Mouse (Mus musculus): Measurements from ENCODE around the gene Ppm1k. TPM values are rescaled to one million over a fixed set of nuclear protein-coding genes. Genes with fewer than 3 reads are reported as not detected.
A peak's percentile ranks its signal among the peaks of the same experiment; 100 is the strongest.

The Ppm1k gene
- 8.4 and 9.4 TPM in 2 replicates for polyA plus RNA-seq (2014; fragmentation: Nextera tagmentation; extraction: Ambion mirVana)

- ATAC-seq (ENCODE audit: low read depth), result peak; percentile 98
- Histone ChIP-seq H3K4me1 (ENCODE audit: control insufficient read depth, insufficient read depth, low read length) (peaks cover 8% of the 10 kb centered on the region), H3K9me3 (ENCODE audit: control insufficient read depth, low read length) (no peaks in the 10 kb centered on the region), H3K27ac (ENCODE audit: low read depth, low read length) (peak within 1 kb of the TSS; percentile 72), H3K4me3 (ENCODE audit: low read depth, low read length) (peak within 1 kb of the TSS; percentile 77), H3K9ac (replicated peaks; ENCODE audit: low read depth, low read length) (peak within 1 kb of the TSS; percentile 74), H3K4me2 (ENCODE audit: low read depth, low read length) (peak within 1 kb of the TSS; percentile 62), H3K36me3 (ENCODE audit: control insufficient read depth, insufficient read depth, low read length) (no peaks in the 10 kb centered on the region), H3K27me3 (ENCODE audit: control insufficient read depth, insufficient read depth, low read length) (no peaks in the 10 kb centered on the region)
- 2% methylated on average over 24 of the region's 24 CpGs for WGBS
These were observed at the start of gene Ppm1k for GRCm38 (mm10) chr6:57535386-57535936. TSS of gene Ppm1k (minus strand) at chr6:57535468.

GRCm38 (mm10) chr6:57582356-57582755, 47.1 kb upstream of the Ppm1k start:
- Histone ChIP-seq H3K4me1 (ENCODE audit: control insufficient read depth, insufficient read depth, low read length) (no peaks in the 10 kb centered on the region), H3K9me3 (ENCODE audit: control insufficient read depth, low read length) (no peaks in the 10 kb centered on the region), H3K9ac (replicated peaks; ENCODE audit: low read depth, low read length) (no peak overlapping the region), H3K4me2 (ENCODE audit: low read depth, low read length) (no peak overlapping the region), H3K27me3 (ENCODE audit: control insufficient read depth, insufficient read depth, low read length) (no peaks in the 10 kb centered on the region), H3K4me3 (ENCODE audit: low read depth, low read length) (no peak overlapping the region), H3K36me3 (ENCODE audit: control insufficient read depth, insufficient read depth, low read length) (no peaks in the 10 kb centered on the region), H3K27ac (ENCODE audit: low read depth, low read length) (no peak overlapping the region)
- ATAC-seq (ENCODE audit: low read depth), result no peak
- 77% methylated on average over 4 of the region's 4 CpGs for WGBS

- Histone ChIP-seq H3K27ac (ENCODE audit: low read depth, low read length) (no peak overlapping the region), H3K4me3 (ENCODE audit: low read depth, low read length) (no peak overlapping the region)
- WGBS, result 87% methylated on average over 12 of the region's 12 CpGs
These were observed 46.3 kb upstream of the Ppm1k start for GRCm38 (mm10) chr6:57581595-57581994.

GRCm38 (mm10) chr6:57580881-57581548, 45.7 kb upstream of the Ppm1k start, which contains the start of gene Herc6:
TSS of gene Herc6 (plus strand) at chr6:57581000.
- Histone ChIP-seq H3K27ac (ENCODE audit: low read depth, low read length) (no peak within 1 kb of the TSS), H3K27me3 (ENCODE audit: control insufficient read depth, insufficient read depth, low read length) (no peaks in the 10 kb centered on the region), H3K4me2 (ENCODE audit: low read depth, low read length) (peak within 1 kb of the TSS; percentile 53), H3K4me1 (ENCODE audit: control insufficient read depth, insufficient read depth, low read length) (no peaks in the 10 kb centered on the region), H3K9ac (replicated peaks; ENCODE audit: low read depth, low read length) (peak within 1 kb of the TSS; percentile 44), H3K4me3 (ENCODE audit: low read depth, low read length) (peak within 1 kb of the TSS; percentile 33), H3K9me3 (ENCODE audit: control insufficient read depth, low read length) (no peaks in the 10 kb centered on the region), H3K36me3 (ENCODE audit: control insufficient read depth, insufficient read depth, low read length) (no peaks in the 10 kb centered on the region)
- 3% methylated on average over 16 of the region's 16 CpGs for WGBS
- ATAC-seq (ENCODE audit: low read depth), result peak; percentile 78

More at GRCm38 (mm10) chr6:57581595-57581994, 46.3 kb upstream of the Ppm1k start:
- Histone ChIP-seq H3K4me2 (ENCODE audit: low read depth, low read length) (peak overlapping the region; percentile 53; the same call in 1 of the 2 replicates), H3K27me3 (ENCODE audit: control insufficient read depth, insufficient read depth, low read length) (no peaks in the 10 kb centered on the region), H3K9ac (replicated peaks; ENCODE audit: low read depth, low read length) (no peak overlapping the region), H3K4me1 (ENCODE audit: control insufficient read depth, insufficient read depth, low read length) (no peaks in the 10 kb centered on the region), H3K36me3 (ENCODE audit: control insufficient read depth, insufficient read depth, low read length) (no peaks in the 10 kb centered on the region), H3K9me3 (ENCODE audit: control insufficient read depth, low read length) (no peaks in the 10 kb centered on the region)
- no peak for ATAC-seq (ENCODE audit: low read depth)

- ATAC-seq (ENCODE audit: low read depth), result no peak
- no peaks in the 10 kb centered on the region for H3K9me3 ChIP-seq (ENCODE audit: control insufficient read depth, low read length)
- H3K27ac ChIP-seq (ENCODE audit: low read depth, low read length), result no peak overlapping the region
- no peaks in the 10 kb centered on the region for H3K36me3 ChIP-seq (ENCODE audit: control insufficient read depth, insufficient read depth, low read length)
- H3K4me3 ChIP-seq (ENCODE audit: low read depth, low read length), result no peak overlapping the region
- no peaks in the 10 kb centered on the region for H3K27me3 ChIP-seq (ENCODE audit: control insufficient read depth, insufficient read depth, low read length)
- no peak overlapping the region for H3K4me2 ChIP-seq (ENCODE audit: low read depth, low read length)
- H3K4me1 ChIP-seq (ENCODE audit: control insufficient read depth, insufficient read depth, low read length), result no peaks in the 10 kb centered on the region
- H3K9ac ChIP-seq (replicated peaks; ENCODE audit: low read depth, low read length), result no peak overlapping the region
These were observed 36.3 kb upstream of the Ppm1k start for GRCm38 (mm10) chr6:57571587-57571986.

GRCm38 (mm10) chr6:57570170-57570974, 35.1 kb upstream of the Ppm1k start:
- H3K9ac ChIP-seq (replicated peaks; ENCODE audit: low read depth, low read length), result no peak overlapping the region
- no peaks in the 10 kb centered on the region for H3K36me3 ChIP-seq (ENCODE audit: control insufficient read depth, insufficient read depth, low read length)
- no peak overlapping the region for H3K4me2 ChIP-seq (ENCODE audit: low read depth, low read length)
- peak; percentile 87; the same call in 1 of the 2 replicates for ATAC-seq (ENCODE audit: low read depth)
- WGBS, result 14% methylated on average over 6 of the region's 6 CpGs
- no peak overlapping the region for H3K4me3 ChIP-seq (ENCODE audit: low read depth, low read length)
- H3K9me3 ChIP-seq (ENCODE audit: control insufficient read depth, low read length), result no peaks in the 10 kb centered on the region
- H3K27me3 ChIP-seq (ENCODE audit: control insufficient read depth, insufficient read depth, low read length), result no peaks in the 10 kb centered on the region
- no peak overlapping the region for H3K27ac ChIP-seq (ENCODE audit: low read depth, low read length)
- no peaks in the 10 kb centered on the region for H3K4me1 ChIP-seq (ENCODE audit: control insufficient read depth, insufficient read depth, low read length)

- no peaks in the 10 kb centered on the region for H3K4me1 ChIP-seq (ENCODE audit: control insufficient read depth, insufficient read depth, low read length)
- no peak overlapping the region for H3K9ac ChIP-seq (replicated peaks; ENCODE audit: low read depth, low read length)
- no peaks in the 10 kb centered on the region for H3K9me3 ChIP-seq (ENCODE audit: control insufficient read depth, low read length)
- ATAC-seq (ENCODE audit: low read depth), result no peak
- 88% methylated on average over 2 of the region's 2 CpGs for WGBS
- no peak overlapping the region for H3K27ac ChIP-seq (ENCODE audit: low read depth, low read length)
- H3K36me3 ChIP-seq (ENCODE audit: control insufficient read depth, insufficient read depth, low read length), result no peaks in the 10 kb centered on the region
- H3K4me2 ChIP-seq (ENCODE audit: low read depth, low read length), result no peak overlapping the region
- H3K4me3 ChIP-seq (ENCODE audit: low read depth, low read length), result no peak overlapping the region
- H3K27me3 ChIP-seq (ENCODE audit: control insufficient read depth, insufficient read depth, low read length), result no peaks in the 10 kb centered on the region
These were observed 32.4 kb upstream of the Ppm1k start for GRCm38 (mm10) chr6:57567630-57568029.

GRCm38 (mm10) chr6:57565452-57565851, 30.2 kb upstream of the Ppm1k start:
- Histone ChIP-seq H3K9ac (replicated peaks; ENCODE audit: low read depth, low read length) (no peak overlapping the region), H3K27ac (ENCODE audit: low read depth, low read length) (no peak overlapping the region), H3K4me1 (ENCODE audit: control insufficient read depth, insufficient read depth, low read length) (no peaks in the 10 kb centered on the region), H3K9me3 (ENCODE audit: control insufficient read depth, low read length) (no peaks in the 10 kb centered on the region), H3K27me3 (ENCODE audit: control insufficient read depth, insufficient read depth, low read length) (no peaks in the 10 kb centered on the region), H3K4me3 (ENCODE audit: low read depth, low read length) (no peak overlapping the region), H3K4me2 (ENCODE audit: low read depth, low read length) (no peak overlapping the region), H3K36me3 (ENCODE audit: control insufficient read depth, insufficient read depth, low read length) (no peaks in the 10 kb centered on the region)
- ATAC-seq (ENCODE audit: low read depth), result no peak
- 92% methylated on average over 7 of the region's 7 CpGs for WGBS

GRCm38 (mm10) chr6:57563454-57563853, 28.2 kb upstream of the Ppm1k start:
- Histone ChIP-seq H3K4me2 (ENCODE audit: low read depth, low read length) (no peak overlapping the region), H3K9ac (replicated peaks; ENCODE audit: low read depth, low read length) (no peak overlapping the region), H3K4me1 (ENCODE audit: control insufficient read depth, insufficient read depth, low read length) (no peaks in the 10 kb centered on the region), H3K27me3 (ENCODE audit: control insufficient read depth, insufficient read depth, low read length) (no peaks in the 10 kb centered on the region), H3K36me3 (ENCODE audit: control insufficient read depth, insufficient read depth, low read length) (no peaks in the 10 kb centered on the region), H3K9me3 (ENCODE audit: control insufficient read depth, low read length) (no peaks in the 10 kb centered on the region), H3K27ac (ENCODE audit: low read depth, low read length) (no peak overlapping the region), H3K4me3 (ENCODE audit: low read depth, low read length) (no peak overlapping the region)
- ATAC-seq (ENCODE audit: low read depth), result no peak
- WGBS, result 81% methylated on average over 1 of the region's 1 CpGs

Measured in neural tube, embryonic 14.5 days (tissue).